Mouse (Mus musculus): ENCODE measurements around the gene Ciz1. TPM values are rescaled to one million over a fixed set of nuclear protein-coding genes. Genes with fewer than 3 reads are reported as not detected.

Ciz1 gene
- total RNA-seq, 1 experiment from 2014 or later: 78.2 TPM

DNA sequence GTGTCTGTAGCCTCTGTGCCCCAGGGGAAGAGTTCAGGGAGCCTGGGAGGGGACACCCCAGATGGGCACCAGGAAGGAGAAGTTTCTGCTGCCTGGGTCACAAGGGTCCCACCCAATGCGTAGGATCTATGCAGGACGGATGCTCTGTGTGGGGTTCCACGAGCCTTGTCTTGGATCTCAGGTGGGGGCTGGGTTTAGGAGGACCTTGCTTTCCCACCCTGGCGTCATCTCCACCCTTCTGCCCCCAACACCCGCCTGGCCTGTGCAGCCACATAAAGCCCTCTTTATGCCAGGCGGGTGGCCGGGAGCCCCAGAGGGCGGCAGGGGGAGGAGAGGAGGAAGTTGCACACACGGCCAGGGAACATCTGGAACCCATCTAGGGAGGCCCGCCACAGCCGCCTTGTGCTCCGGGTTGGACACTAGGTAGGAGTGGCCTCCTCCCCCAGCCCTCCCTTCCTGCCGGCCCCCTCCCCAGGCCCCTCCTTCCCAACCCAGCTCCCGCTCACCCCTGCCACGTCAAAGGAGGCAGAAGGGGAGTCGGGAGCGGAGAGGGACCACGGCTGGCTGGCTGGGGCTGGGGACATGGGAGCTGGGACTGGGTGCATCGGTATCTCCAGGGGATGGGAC, 34.2 kb upstream of the Ciz1 start:
- peak; percentile 67 to 71 for ATAC-seq (replicated peaks in 1 of 2; ENCODE audit: insufficient read depth in 1 of 2, low FRiP score in 2 of 2, low TSS enrichment in 1 of 2, low read depth in 1 of 2, poor library complexity in 2 of 2, severe bottlenecking in 2 of 2)

DNA sequence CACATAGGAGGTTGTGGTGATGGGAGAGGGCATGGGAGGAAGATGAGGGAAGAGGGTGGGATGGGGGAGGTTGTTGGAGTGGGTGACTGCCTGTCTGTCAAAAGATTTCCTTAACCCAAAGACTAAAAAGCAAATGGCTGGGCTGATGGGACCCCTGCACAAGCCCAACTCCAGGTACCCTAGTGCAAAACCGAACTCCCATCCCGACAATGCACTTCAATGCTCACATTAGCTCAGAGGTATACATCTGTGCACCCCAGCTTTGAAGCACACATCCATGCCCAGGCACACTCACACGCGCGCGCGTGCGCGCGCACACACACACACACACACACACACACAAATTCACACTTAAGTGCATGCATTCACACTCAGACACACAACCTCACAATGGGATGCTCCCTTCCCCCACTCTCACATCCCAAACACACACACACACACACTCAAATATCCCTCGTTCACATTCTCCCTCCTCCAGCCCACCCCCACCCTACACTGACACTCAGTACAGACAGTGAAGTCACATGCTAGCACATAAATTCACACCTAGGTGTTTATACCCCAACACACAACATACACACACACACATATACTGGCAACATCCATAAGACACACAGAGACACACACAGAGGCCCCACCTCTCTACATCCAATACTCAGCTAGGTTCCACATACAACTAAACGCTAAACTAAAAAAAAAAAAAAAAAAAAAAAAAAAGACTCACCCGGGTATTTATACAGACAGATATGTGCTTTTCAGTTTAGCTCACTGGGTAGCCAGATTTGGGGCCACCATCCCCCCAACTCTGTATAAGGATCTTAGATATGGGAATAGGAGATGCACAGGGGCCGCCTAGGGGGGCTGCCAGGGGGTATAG, 33.2 kb upstream of the Ciz1 start:
- no peak for ATAC-seq (replicated peaks in 1 of 2; ENCODE audit: insufficient read depth in 1 of 2, low FRiP score in 2 of 2, low TSS enrichment in 1 of 2, low read depth in 1 of 2, poor library complexity in 2 of 2, severe bottlenecking in 2 of 2)

DNA sequence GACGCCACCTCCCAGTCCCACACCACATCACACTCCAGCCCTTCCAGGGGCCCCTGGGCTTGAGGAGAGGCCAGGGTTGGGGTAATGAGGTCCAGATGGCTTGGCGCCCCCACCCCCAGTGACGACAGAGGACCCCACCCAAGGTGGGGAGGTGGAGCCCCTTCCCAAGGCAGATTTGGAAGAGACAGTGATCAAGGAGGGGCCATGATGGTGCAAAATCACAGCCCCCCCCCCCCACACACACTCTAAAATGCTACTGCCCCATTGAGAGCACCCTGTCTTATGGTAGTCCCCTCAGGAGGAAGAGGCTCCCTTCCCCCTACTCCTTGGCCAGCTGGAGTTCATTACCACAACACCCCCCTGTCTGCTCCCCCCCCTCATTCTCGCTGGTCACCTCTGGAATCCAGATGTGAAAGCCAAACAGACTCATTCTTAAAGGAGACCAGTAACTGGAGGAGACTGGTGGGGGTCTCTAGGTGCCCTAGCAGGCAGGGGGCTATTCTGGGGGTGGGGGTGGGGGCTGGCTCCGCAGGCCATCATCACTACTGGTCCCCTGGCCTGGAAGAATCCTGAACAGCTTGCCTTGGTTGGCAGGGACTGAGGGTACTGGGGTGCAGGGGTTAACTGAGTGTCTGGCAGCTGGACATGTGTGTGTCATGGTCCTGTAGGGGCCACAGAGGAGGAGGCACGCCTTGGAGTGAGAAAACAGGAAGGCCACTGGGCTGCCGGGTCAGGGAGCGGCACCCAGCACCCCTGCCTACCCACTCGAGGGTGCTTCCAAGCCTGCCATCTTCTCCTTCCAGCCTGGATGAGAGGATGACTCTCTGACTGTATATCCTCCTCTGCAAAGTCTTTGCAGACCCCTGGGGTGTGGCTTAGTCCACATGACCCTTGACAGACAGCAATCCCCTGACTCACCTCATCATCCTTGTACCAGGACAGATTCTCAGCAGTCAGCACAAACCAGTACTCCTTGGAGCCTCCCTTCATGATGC, 32.2 kb upstream of the Ciz1 start:
- ATAC-seq (replicated peaks in 1 of 2; ENCODE audit: insufficient read depth in 1 of 2, low FRiP score in 2 of 2, low TSS enrichment in 1 of 2, low read depth in 1 of 2, poor library complexity in 2 of 2, severe bottlenecking in 2 of 2): no peak

DNA sequence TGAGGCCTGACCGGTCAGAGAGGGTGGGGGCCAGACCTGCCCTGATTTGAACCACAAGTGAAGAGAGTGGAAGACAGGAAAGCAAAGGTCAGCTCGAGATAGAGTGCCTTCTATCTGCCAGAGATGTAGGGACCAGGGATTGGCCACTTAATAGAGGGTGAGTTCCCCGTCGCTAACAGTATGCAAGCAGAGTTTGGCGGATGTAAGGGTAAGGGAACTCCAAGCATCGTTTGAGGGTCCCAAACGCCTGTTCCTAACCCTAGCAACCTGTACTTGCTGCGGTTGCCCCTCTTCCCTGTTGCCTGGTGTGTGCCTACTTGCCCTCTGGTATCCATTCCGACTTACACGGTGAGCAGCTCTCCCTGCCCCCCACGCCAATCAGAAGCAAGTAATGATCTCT, 31.4 kb upstream of the Ciz1 start:
- ATAC-seq (replicated peaks in 1 of 2; ENCODE audit: insufficient read depth in 1 of 2, low FRiP score in 2 of 2, low TSS enrichment in 1 of 2, low read depth in 1 of 2, poor library complexity in 2 of 2, severe bottlenecking in 2 of 2): no peak

DNA sequence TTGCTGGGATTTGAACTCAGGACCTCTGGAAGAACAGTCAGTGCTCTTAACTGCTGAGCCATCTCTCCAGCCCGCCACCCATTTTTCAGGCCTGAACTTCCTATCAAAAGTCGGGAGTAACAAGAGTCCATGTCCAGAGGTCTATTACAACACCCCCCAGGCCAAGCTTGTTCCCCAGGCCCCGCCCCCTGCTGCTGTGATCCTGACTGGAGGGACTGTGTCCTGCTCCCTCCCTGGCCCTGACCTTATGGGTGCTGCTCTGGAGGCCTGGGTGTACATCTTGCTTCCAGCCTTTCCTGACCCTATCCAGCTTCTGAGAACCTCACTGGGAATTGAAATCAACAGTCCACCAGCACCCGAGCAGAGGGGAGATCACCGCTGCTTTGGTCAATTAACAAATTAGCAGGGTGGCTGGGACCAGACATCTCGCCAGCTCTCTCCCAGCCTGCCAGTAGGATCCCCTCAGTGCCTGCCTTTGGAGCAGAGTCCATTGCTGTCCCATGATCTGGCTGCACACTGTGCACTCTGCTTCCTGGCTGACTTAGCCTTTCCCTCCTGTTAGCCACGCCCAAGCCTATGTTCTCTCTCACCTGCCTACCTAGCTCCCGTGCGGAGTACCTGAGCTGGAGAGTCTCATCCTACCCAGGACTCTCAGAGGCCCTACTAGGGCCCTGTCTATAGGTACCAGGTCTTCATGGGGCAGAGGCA, 30.4 kb upstream of the Ciz1 start:
- ATAC-seq (replicated peaks in 1 of 2; ENCODE audit: insufficient read depth in 1 of 2, low FRiP score in 2 of 2, low TSS enrichment in 1 of 2, low read depth in 1 of 2, poor library complexity in 2 of 2, severe bottlenecking in 2 of 2): no peak

DNA sequence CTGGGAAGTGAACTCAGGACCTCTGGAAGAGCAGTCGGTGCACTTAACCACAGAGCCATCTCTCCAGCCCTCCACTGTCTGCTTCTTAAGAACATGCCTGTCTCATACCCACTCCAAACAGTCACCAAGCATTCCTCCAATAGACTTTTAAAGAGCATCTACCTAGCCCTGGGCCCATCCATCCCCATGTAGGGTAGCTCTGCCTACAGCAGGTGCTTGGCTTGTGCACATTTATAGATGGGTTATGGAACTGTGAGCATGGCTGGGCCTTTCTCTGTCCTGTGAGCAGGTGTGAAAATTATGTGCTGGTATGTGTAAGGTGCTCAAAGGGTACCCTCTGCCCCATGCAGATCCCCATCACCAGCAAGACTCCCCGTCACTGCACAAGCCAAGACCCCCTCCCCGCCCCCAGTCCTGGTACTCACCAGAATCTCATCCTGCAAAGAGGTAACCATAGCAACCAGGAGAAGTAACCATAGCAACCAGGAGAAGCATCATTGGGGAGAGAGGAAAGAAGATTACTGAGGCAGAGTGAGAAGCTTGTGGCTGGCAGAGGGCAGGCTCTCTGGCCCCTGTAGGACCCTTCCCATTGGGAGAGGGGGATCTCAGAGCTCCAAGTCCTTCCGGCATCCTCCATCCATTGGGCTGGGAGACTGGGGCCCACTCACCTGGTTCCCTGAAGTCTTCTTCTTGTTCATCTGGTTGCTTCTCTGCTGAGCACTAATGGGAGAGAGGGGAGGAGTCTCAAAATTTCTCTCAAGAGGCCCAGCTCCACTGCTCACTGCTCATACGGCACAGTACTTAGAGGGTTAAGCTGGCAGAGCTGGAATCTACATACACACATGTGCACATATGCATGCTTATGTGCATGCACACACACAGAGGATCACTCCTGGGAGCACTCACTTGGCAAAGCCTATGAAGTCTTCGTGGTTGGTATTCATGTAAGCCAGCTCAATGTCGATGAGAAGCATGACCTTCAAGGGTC, 29.1 kb upstream of the Ciz1 start:
- ATAC-seq (replicated peaks in 1 of 2; ENCODE audit: insufficient read depth in 1 of 2, low FRiP score in 2 of 2, low TSS enrichment in 1 of 2, low read depth in 1 of 2, poor library complexity in 2 of 2, severe bottlenecking in 2 of 2): no peak

DNA sequence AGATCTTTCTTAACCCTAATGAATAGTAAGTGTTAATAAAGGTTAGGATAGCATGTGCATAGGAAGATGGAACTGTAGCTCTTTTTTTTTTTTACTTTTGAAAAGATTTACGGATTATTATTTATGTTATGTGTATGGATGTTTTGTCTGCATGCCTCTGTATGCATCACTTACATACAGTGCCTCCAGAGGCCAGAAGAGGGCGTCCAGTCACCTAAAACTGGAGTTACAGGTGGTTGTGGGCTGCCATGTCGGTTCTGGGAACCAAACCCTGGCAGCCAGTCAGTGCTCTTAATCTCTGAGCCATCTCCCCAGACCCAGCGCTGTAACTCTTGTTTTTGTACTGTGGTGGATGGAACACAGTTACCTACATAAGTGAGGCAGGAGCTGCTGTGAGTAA, 27.8 kb upstream of the Ciz1 start:
- ATAC-seq (replicated peaks in 1 of 2; ENCODE audit: insufficient read depth in 1 of 2, low FRiP score in 2 of 2, low TSS enrichment in 1 of 2, low read depth in 1 of 2, poor library complexity in 2 of 2, severe bottlenecking in 2 of 2): no peak

DNA sequence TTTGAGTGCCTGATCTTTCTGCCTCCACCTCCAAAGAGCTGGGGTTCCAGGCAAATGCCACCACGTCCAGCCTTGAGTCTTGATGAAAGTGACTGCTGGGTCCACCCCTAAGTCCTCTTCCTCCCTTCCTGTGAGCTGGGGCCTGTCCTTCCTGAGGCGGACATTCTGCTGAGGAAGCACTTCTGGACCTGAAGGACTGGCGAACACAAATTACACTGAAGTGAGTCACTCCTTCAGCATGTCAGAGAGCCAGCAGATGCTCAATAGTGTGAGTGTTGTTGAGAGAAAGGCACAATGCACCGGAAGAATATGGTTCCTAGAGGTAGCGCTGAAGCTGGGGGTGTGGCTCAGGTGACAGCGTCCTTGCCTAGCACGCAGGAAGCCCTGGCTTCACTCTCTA, 26.8 kb upstream of the Ciz1 start:
- no peak for ATAC-seq (replicated peaks in 1 of 2; ENCODE audit: insufficient read depth in 1 of 2, low FRiP score in 2 of 2, low TSS enrichment in 1 of 2, low read depth in 1 of 2, poor library complexity in 2 of 2, severe bottlenecking in 2 of 2)

- no peak for ATAC-seq (replicated peaks in 1 of 2; ENCODE audit: insufficient read depth in 1 of 2, low FRiP score in 2 of 2, low TSS enrichment in 1 of 2, low read depth in 1 of 2, poor library complexity in 2 of 2, severe bottlenecking in 2 of 2)
Observed at GRCm38 (mm10) chr2:32327200-32327599, 24.9 kb upstream of the Ciz1 start.

DNA sequence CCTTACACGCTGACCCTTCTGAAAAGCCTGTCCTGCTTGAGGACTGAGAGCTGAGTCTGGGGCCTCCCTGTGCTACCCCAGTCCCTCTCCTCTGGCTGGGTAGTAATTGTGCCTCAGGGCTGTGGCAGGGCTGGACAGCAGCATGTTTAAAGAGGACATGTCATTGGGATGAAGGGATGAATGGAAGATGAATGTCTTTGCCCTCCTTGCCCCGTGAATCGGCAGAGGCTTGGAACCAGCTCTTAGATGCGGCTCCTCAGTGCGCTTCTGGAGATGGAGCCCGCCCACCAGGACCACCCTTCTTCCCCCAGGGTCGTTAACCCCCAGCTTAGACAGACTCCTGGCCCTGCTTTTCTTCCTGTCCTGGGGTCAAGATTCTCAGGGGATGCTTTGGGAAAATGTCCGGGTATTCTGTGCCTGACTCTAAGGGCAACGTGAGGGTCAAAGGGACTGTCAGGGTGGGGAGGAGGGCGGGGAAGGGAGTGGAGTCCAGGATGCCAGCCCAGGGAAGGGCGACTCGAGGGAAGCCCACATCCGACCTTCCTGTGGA, 23.1 kb upstream of the Ciz1 start:
- ATAC-seq (replicated peaks in 1 of 2; ENCODE audit: insufficient read depth in 1 of 2, low FRiP score in 2 of 2, low TSS enrichment in 1 of 2, low read depth in 1 of 2, poor library complexity in 2 of 2, severe bottlenecking in 2 of 2): no peak

DNA sequence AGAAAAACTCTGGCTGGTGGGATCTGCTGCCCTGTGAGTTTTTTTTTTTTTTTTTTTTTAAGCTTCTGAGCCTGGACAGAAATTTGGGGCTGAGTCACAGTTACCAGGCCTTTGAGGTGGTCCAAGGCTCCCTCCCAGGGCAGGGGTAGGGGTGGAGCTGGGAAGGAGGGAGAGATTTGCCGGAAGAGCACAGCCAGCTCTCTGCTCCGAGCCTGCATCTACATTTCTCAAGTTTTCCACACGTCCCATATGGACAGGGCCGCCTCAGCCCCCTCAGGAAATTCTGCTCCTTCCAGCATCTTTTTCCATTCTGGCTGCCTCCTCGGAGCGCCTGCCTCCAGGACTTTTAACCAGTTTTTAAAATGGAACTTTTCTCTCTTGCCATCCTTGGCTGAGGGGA, 22.6 kb upstream of the Ciz1 start:
- no peak for ATAC-seq (replicated peaks in 1 of 2; ENCODE audit: insufficient read depth in 1 of 2, low FRiP score in 2 of 2, low TSS enrichment in 1 of 2, low read depth in 1 of 2, poor library complexity in 2 of 2, severe bottlenecking in 2 of 2)

- no peak for ATAC-seq (replicated peaks in 1 of 2; ENCODE audit: insufficient read depth in 1 of 2, low FRiP score in 2 of 2, low TSS enrichment in 1 of 2, low read depth in 1 of 2, poor library complexity in 2 of 2, severe bottlenecking in 2 of 2)
Observed at GRCm38 (mm10) chr2:32332159-32332558, 20.0 kb upstream of the Ciz1 start.

GRCm38 (mm10) chr2:32335888-32336287, 16.2 kb upstream of the Ciz1 start:
- ATAC-seq (replicated peaks in 1 of 2; ENCODE audit: insufficient read depth in 1 of 2, low FRiP score in 2 of 2, low TSS enrichment in 1 of 2, low read depth in 1 of 2, poor library complexity in 2 of 2, severe bottlenecking in 2 of 2): no peak

DNA sequence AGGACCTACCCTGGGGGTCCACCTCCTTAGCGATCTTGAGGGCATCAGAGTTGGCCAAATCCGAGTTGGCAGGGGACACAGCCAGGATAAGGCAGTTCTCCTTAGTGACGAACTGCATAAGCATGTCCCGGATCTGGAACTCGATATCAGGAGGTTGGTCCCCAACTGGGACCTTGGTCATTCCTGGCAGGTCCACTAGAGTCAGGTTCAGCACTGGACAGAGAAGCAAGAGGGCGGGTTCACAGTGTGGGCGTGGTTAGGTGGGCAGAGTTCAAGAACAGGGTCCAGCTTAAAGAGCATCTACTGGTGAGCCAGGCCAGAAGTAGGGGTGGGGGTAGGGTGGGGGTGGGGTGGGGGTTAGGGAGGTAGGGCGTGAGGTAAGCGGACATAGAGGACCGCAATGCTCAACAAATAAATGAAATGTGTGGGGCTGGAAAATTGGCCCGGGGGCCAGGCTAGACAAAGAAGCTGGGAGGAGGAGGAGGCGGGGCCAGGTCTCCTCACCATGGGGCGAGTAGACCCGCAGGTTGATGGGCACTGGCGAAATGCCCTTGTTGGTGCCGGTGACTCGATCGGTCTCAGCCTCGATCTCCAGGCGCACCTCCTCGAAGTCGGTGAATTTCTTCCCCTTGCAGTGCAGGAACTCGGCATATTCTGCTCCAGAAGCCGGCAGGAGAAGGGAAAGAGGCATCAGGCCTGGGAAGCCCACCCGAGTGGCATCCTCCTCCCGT, 12.1 kb upstream of the Ciz1 start:
- ATAC-seq (replicated peaks in 1 of 2; ENCODE audit: insufficient read depth in 1 of 2, low FRiP score in 2 of 2, low TSS enrichment in 1 of 2, low read depth in 1 of 2, poor library complexity in 2 of 2, severe bottlenecking in 2 of 2): no peak

- ATAC-seq (replicated peaks in 1 of 2; ENCODE audit: insufficient read depth in 1 of 2, low FRiP score in 2 of 2, low TSS enrichment in 1 of 2, low read depth in 1 of 2, poor library complexity in 2 of 2, severe bottlenecking in 2 of 2): no peak
Observed at GRCm38 (mm10) chr2:32340836-32341633, 11.1 kb upstream of the Ciz1 start.
